Mouse (Mus musculus): ENCODE measurements around the gene Loxl1. TPM values are rescaled to one million over a fixed set of nuclear protein-coding genes. Genes with fewer than 3 reads are reported as not detected.

Gene Loxl1
- total and polyA plus RNA-seq, 3 experiments, result not detected

- TF ChIP-seq NELFE (IDR thresholded peaks at IDR 0.05; ENCODE audit: low read depth, low read length), result no peak
- TF ChIP-seq IRF4 (IDR thresholded peaks at IDR 0.05; ENCODE audit: low read depth, low read length), result no peak
- no peak for TF ChIP-seq KAT2A (IDR thresholded peaks at IDR 0.05; ENCODE audit: insufficient replicate concordance, low read length)
- DNase-seq (ENCODE audit: extremely low read depth), result no peak
- peaks cover 19 to 56% of the 10 kb centered on the region in 2 experiments for H3K4me1 ChIP-seq (ENCODE audit: control insufficient read depth in 1 of 2, insufficient read depth in 2 of 2)
- no peak overlapping the region; the same call in 1 of the 2 replicates for H3K27ac ChIP-seq (ENCODE audit: insufficient read depth, low read depth)
- in situ Hi-C loops (cut with MboI; ENCODE audit: low pct_ligation_motif_present, low pct_unique_long_range_greater_than_20kb, low sequenced_read_pairs) (no loop called here), dilution Hi-C loops (cut with MboI; ENCODE audit: extremely low pct_ligation_motif_present, extremely low pct_unique_long_range_greater_than_20kb, low sequenced_read_pairs) (no loop called here)
- H3K4me2 ChIP-seq (ENCODE audit: insufficient read depth, low read depth, poor library complexity, severe bottlenecking), result peak overlapping the region; percentile 48; the same call in 1 of the 2 replicates
- H3K9ac ChIP-seq (ENCODE audit: insufficient read depth, low read depth), result peak overlapping the region; percentile 50
- H3K27me3 ChIP-seq (replicated peaks), result no peaks in the 10 kb centered on the region
- no peaks in the 10 kb centered on the region for H3K9me3 ChIP-seq (replicated peaks; ENCODE audit: low read length)
- H3K79me2 ChIP-seq (replicated peaks; ENCODE audit: control insufficient read depth, extremely low read depth, insufficient read depth, poor library complexity, severe bottlenecking), result peaks cover 54% of the 10 kb centered on the region
- H3K36me3 ChIP-seq (replicated peaks in 1 of 2; ENCODE audit: control insufficient read depth in 1 of 2, insufficient read depth in 1 of 2, low read length in 1 of 2), result peaks cover 22 to 68% of the 10 kb centered on the region in 2 experiments
- H3K4me3 ChIP-seq (replicated peaks in 1 of 3; ENCODE audit: low read depth in 2 of 3, low read length in 2 of 3, poor library complexity in 1 of 3), result no peak overlapping the region
Observed at GRCm38 (mm10) chr9:58241780-58242485, 71.1 kb downstream of the Loxl1 start.

Other genes starting within 250 kb of the Loxl1 start
- gene Stra6, start 249.4 kb downstream of the Loxl1 start, total RNA-seq (2012; rRNA removed), result 0.08 TPM in 1 of 2 replicates, not detected in the other
- gene Stra6, start 249.4 kb downstream of the Loxl1 start, total RNA-seq (2014; rRNA removed), result 0.08 TPM in 1 of 2 replicates, not detected in the other
- gene Stra6, start 249.4 kb downstream of the Loxl1 start, polyA plus RNA-seq (2012; ENCODE audit: insufficient read length, low read depth), result 0.08 and 0.09 TPM in 2 replicates
- not detected in 2 replicates for gene Ccdc33, start 194.4 kb downstream of the Loxl1 start, total RNA-seq (2012; rRNA removed)
- 0.21 TPM in 1 of 2 replicates, not detected in the other for gene Ccdc33, start 194.4 kb downstream of the Loxl1 start, total RNA-seq (2014; rRNA removed)
- 0.27 and 1.0 TPM in 2 replicates for gene Ccdc33, start 194.4 kb downstream of the Loxl1 start, polyA plus RNA-seq (2012; ENCODE audit: insufficient read length, low read depth)
- not detected in 2 replicates for gene Islr, start 108.9 kb downstream of the Loxl1 start, total RNA-seq (2012; rRNA removed)
- gene Islr, start 108.9 kb downstream of the Loxl1 start, total RNA-seq (2014; rRNA removed), result not detected in 2 replicates
- not detected in 2 replicates for gene Islr, start 108.9 kb downstream of the Loxl1 start, polyA plus RNA-seq (2012; ENCODE audit: insufficient read length, low read depth)
- not detected in 2 replicates for gene Islr2, start 108.9 kb downstream of the Loxl1 start, total RNA-seq (2012; rRNA removed)
- not detected in 2 replicates for gene Islr2, start 108.9 kb downstream of the Loxl1 start, total RNA-seq (2014; rRNA removed)
- gene Islr2, start 108.9 kb downstream of the Loxl1 start, polyA plus RNA-seq (2012; ENCODE audit: insufficient read length, low read depth), result 0.35 TPM in 1 of 2 replicates, not detected in the other
- 21.2 and 26.6 TPM in 2 replicates for gene Pml, start 63.4 kb downstream of the Loxl1 start, total RNA-seq (2012; rRNA removed)
- gene Pml, start 63.4 kb downstream of the Loxl1 start, total RNA-seq (2014; rRNA removed), result 6.4 and 8.3 TPM in 2 replicates
- 54.1 and 56.9 TPM in 2 replicates for gene Pml, start 63.4 kb downstream of the Loxl1 start, polyA plus RNA-seq (2012; ENCODE audit: insufficient read length, low read depth)
- 40.7 and 41.1 TPM in 2 replicates for gene Stoml1, start 60.0 kb downstream of the Loxl1 start, total RNA-seq (2012; rRNA removed)
- gene Stoml1, start 60.0 kb downstream of the Loxl1 start, total RNA-seq (2014; rRNA removed), result 35.3 and 35.4 TPM in 2 replicates
- 34.0 and 35.4 TPM in 2 replicates for gene Stoml1, start 60.0 kb downstream of the Loxl1 start, polyA plus RNA-seq (2012; ENCODE audit: insufficient read length, low read depth)
- not detected in 2 replicates for gene Tbc1d21, start 57.3 kb upstream of the Loxl1 start, total RNA-seq (2012; rRNA removed)
- not detected in 2 replicates for gene Tbc1d21, start 57.3 kb upstream of the Loxl1 start, total RNA-seq (2014; rRNA removed)
- 4.5 and 4.6 TPM in 2 replicates for gene Tbc1d21, start 57.3 kb upstream of the Loxl1 start, polyA plus RNA-seq (2012; ENCODE audit: insufficient read length, low read depth)
- gene Insyn1, start 175.4 kb upstream of the Loxl1 start, total RNA-seq (2012; rRNA removed), result 3.0 and 5.5 TPM in 2 replicates
- 1.1 and 2.4 TPM in 2 replicates for gene Insyn1, start 175.4 kb upstream of the Loxl1 start, total RNA-seq (2014; rRNA removed)
- gene Insyn1, start 175.4 kb upstream of the Loxl1 start, polyA plus RNA-seq (2012; ENCODE audit: insufficient read length, low read depth), result 2.5 and 2.6 TPM in 2 replicates
- 0.55 and 0.97 TPM in 2 replicates for gene Cd276, start 242.3 kb upstream of the Loxl1 start, total RNA-seq (2012; rRNA removed)
- 0.59 and 0.78 TPM in 2 replicates for gene Cd276, start 242.3 kb upstream of the Loxl1 start, total RNA-seq (2014; rRNA removed)
- gene Cd276, start 242.3 kb upstream of the Loxl1 start, polyA plus RNA-seq (2012; ENCODE audit: insufficient read length, low read depth), result 1.3 and 4.3 TPM in 2 replicates

All from CH12.LX (cell line).